Mouse (Mus musculus) liver, adult (tissue): ENCODE measurements around the gene Numa1.

Source experiments
- GATA4 ChIP-seq: IDR thresholded peaks from 2 replicates; pipeline ENCODE4 v1.6.1; 2014; ENCODE audit warnings: mild to moderate bottlenecking, low read length; ENCODE audit not compliant: insufficient replicate concordance

The Numa1 gene

DNA sequence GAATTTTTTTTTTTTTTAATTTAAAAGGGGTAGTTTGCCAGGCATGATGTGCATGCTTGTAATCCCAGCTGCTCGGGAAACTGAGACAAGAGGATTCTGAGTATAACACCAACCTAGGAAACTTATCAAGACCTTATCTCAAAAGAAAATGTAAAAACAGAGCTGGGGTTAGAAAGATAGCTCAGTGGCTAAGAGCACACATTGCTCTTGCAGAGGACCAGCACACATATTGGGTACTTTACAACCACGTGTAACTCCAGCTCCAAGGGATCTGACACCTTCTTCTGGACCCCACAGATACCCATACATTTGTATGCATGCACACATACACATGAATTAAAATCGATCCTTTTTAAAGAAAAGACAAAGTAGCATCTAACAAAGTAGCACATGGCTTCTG lies 127.4 kb downstream of the Numa1 start:
- TF ChIP-seq GATA4, result no peak

DNA sequence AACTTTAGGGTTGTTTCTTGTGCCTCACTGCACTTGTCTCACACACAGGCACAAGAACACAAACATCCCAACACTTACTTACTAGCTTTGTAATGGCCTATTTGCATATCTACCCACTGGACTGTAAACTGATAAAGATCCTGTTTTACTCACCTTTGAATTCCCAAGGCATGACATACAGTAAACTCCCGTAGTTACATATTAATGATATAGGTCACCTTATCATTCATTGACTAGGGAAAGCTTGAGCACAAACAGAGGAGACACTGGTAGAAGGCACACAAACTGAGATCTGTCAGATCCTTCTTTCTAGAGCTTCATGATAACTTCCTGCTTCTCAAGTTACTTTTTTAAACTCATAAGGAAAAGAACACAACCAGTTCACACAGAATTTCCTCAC lies 128.3 kb downstream of the Numa1 start:
- TF ChIP-seq GATA4, result no peak

GRCm38 (mm10) chr7:102063891-102064290 lies 130.0 kb downstream of the Numa1 start:
- no peak for TF ChIP-seq GATA4
